Mouse (Mus musculus) myocyte (in vitro differentiated cells): ENCODE measurements at regions not wholly inside any gene's neighbourhood (a gene's known extent, or its start where the extent isn't known, plus 50 kb on each side); places are given as distances from the start of the nearest gene placed in this dataset.

Experiments
- H3K27me3 ChIP-seq: one replicate; pipeline ENCODE4 v1.6.1; 2011; ENCODE audit not compliant: control insufficient read depth, insufficient read depth, insufficient read length
- H3K36me3 ChIP-seq: one replicate; pipeline ENCODE4 v1.6.1; 2011; ENCODE audit not compliant: control insufficient read depth, insufficient read depth
- H3K4me2 ChIP-seq: one replicate; pipeline ENCODE4 v1.6.1; 2011; ENCODE audit warnings: low read depth, control low read depth
- H3K4me3 ChIP-seq: one replicate; pipeline ENCODE4 v1.5.1; 2011; ENCODE audit warnings: mild to moderate bottlenecking, control low read depth, moderate library complexity
- H3K79me2 ChIP-seq: one replicate; pipeline ENCODE4 v1.6.1; 2011; ENCODE audit not compliant: control insufficient read depth, insufficient read depth
- H3ac ChIP-seq: one replicate; pipeline ENCODE4 v1.6.1; 2011; ENCODE audit not compliant: control insufficient read depth, insufficient read length
- CEBPB ChIP-seq: IDR thresholded peaks from 2 replicates; pipeline ENCODE4 v1.6.1; 2011; ENCODE audit warnings: mild to moderate bottlenecking, moderate library complexity; ENCODE audit not compliant: poor library complexity, insufficient read depth, severe bottlenecking
- E2F4 ChIP-seq: IDR thresholded peaks from one replicate; pipeline ENCODE4 v1.6.1; 2011; ENCODE audit warnings: mild to moderate bottlenecking, control low read depth, moderate library complexity; ENCODE audit not compliant: insufficient read depth
- MAX ChIP-seq: IDR thresholded peaks from one replicate; pipeline ENCODE4 v1.6.1; 2011; ENCODE audit warnings: low read depth, mild to moderate bottlenecking, control low read depth
- MYOD1 ChIP-seq, 3 experiments: IDR thresholded peaks; one replicate each; pipeline ENCODE4 v1.6.1; 2011; ENCODE audit warnings: control low read depth in 2 of 3, low read depth in 2 of 3, mild to moderate bottlenecking in 2 of 3, moderate library complexity in 1 of 3; ENCODE audit not compliant: insufficient read length in 2 of 3, control insufficient read depth in 1 of 3
- MYOG ChIP-seq, 3 experiments: IDR thresholded peaks; one replicate each; pipeline ENCODE4 v1.6.1; 2011; ENCODE audit warnings: control low read depth in 2 of 3, low read depth in 2 of 3, mild to moderate bottlenecking in 2 of 3; ENCODE audit not compliant: insufficient read length in 2 of 3, control insufficient read depth in 1 of 3, insufficient read depth in 1 of 3
- POLR2A ChIP-seq: IDR thresholded peaks from one replicate; pipeline ENCODE4 v1.6.1; 2011; ENCODE audit warnings: low read depth, mild to moderate bottlenecking, control low read depth, moderate library complexity; ENCODE audit not compliant: insufficient read length
- POLR2AphosphoS2 ChIP-seq: IDR thresholded peaks from one replicate; pipeline ENCODE4 v1.6.1; 2011; ENCODE audit warnings: low read depth, control low read depth; ENCODE audit not compliant: insufficient read length
- REST ChIP-seq: IDR thresholded peaks from one replicate; pipeline ENCODE4 v1.6.1; 2011; ENCODE audit warnings: mild to moderate bottlenecking, control low read depth, moderate library complexity; ENCODE audit not compliant: insufficient read depth, insufficient read length
- SRF ChIP-seq: IDR thresholded peaks from one replicate; pipeline ENCODE4 v1.6.1; 2011; ENCODE audit warnings: low read depth; ENCODE audit not compliant: control insufficient read depth, insufficient read length
- TCF12 ChIP-seq: IDR thresholded peaks from one replicate; pipeline ENCODE4 v1.6.1; 2011; ENCODE audit warnings: mild to moderate bottlenecking, control low read depth; ENCODE audit not compliant: poor library complexity, insufficient read depth, severe bottlenecking
- TCF3 ChIP-seq: IDR thresholded peaks from one replicate; pipeline ENCODE4 v1.6.1; 2011; ENCODE audit warnings: low read depth, control low read depth; ENCODE audit not compliant: insufficient read length
- USF1 ChIP-seq: IDR thresholded peaks from one replicate; pipeline ENCODE4 v1.6.1; 2011; ENCODE audit warnings: low read depth, mild to moderate bottlenecking, control low read depth, moderate library complexity

- no peak overlapping the region for H3K4me2 ChIP-seq
- H3K36me3 ChIP-seq = no peaks in the 10 kb centered on the region
- TF ChIP-seq MYOG (IDR thresholded peaks at IDR 0.05; ENCODE audit: control insufficient read depth in 1 of 3, insufficient read depth in 1 of 3, insufficient read length in 2 of 3, low read depth in 2 of 3) (no peak), E2F4 (no peak), CEBPB (no peak), USF1 (no peak), REST (no peak), POLR2A (no peak), SRF (no peak), MYOD1 (IDR thresholded peaks at IDR 0.05; ENCODE audit: control insufficient read depth in 1 of 3, insufficient read length in 2 of 3, low read depth in 2 of 3) (no peak), POLR2AphosphoS2 (no peak), TCF12 (no peak)
- no peak overlapping the region for H3ac ChIP-seq
- no peaks in the 10 kb centered on the region for H3K79me2 ChIP-seq
- H3K27me3 ChIP-seq = no peaks in the 10 kb centered on the region
- no peak overlapping the region for H3K4me3 ChIP-seq
These were observed 83.0 kb downstream of the Spry2 start for GRCm38 (mm10) chr14:105813661-105814060.

DNA sequence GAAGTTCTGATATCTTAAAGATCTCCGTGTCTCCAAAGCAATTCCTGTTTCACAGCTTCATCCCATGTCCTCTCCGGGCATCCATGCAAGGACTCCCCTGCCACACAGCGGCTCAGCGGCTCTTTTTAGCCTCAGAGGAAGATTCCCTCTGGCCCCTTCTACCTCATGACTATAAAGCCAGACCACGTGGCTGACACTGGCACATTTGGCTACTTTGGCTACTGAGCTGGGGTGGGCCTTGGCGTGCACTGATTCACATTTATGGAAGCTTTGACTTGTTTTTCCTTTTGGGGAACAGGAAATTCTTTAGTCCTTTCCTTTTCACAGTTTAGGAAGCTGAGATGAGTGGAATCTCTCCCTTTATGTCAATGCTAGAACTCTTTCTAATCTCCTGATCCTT, 83.5 kb downstream of the Spry2 start:
- Histone ChIP-seq H3K36me3 (no peaks in the 10 kb centered on the region), H3K27me3 (no peaks in the 10 kb centered on the region), H3K4me2 (no peak overlapping the region), H3ac (no peak overlapping the region), H3K4me3 (no peak overlapping the region), H3K79me2 (no peaks in the 10 kb centered on the region)
- TF ChIP-seq REST (no peak), USF1 (no peak), POLR2AphosphoS2 (no peak), MAX (no peak), MYOG (IDR thresholded peaks at IDR 0.05; ENCODE audit: control insufficient read depth in 1 of 3, insufficient read depth in 1 of 3, insufficient read length in 2 of 3, low read depth in 2 of 3) (no peak), TCF12 (no peak), SRF (no peak), E2F4 (no peak), MYOD1 (IDR thresholded peaks at IDR 0.05; ENCODE audit: control insufficient read depth in 1 of 3, insufficient read length in 2 of 3, low read depth in 2 of 3) (no peak), CEBPB (no peak), POLR2A (no peak), TCF3 (no peak)

GRCm38 (mm10) chr14:105805762-105806161, 90.9 kb downstream of the Spry2 start:
- no peaks in the 10 kb centered on the region for H3K36me3 ChIP-seq

GRCm38 (mm10) chr14:105805362-105805761, 91.3 kb downstream of the Spry2 start:
- H3ac ChIP-seq = no peak overlapping the region
- TF ChIP-seq POLR2A (no peak), CEBPB (no peak), POLR2AphosphoS2 (no peak), MYOG (IDR thresholded peaks at IDR 0.05; ENCODE audit: control insufficient read depth in 1 of 3, insufficient read depth in 1 of 3, insufficient read length in 2 of 3, low read depth in 2 of 3) (no peak), TCF12 (no peak), E2F4 (no peak), MAX (no peak), REST (no peak), MYOD1 (IDR thresholded peaks at IDR 0.05; ENCODE audit: control insufficient read depth in 1 of 3, insufficient read length in 2 of 3, low read depth in 2 of 3) (no peak), SRF (no peak), TCF3 (no peak), USF1 (no peak)

More at GRCm38 (mm10) chr14:105805762-105806161, 90.9 kb downstream of the Spry2 start:
- no peaks in the 10 kb centered on the region for H3K27me3 ChIP-seq
- H3ac ChIP-seq = no peak overlapping the region
- TF ChIP-seq USF1 (peak; percentile 31), TCF3 (no peak)
- H3K4me2 ChIP-seq = peak overlapping the region; percentile 41
- H3K4me3 ChIP-seq = no peak overlapping the region
- no peaks in the 10 kb centered on the region for H3K79me2 ChIP-seq

GRCm38 (mm10) chr14:105804761-105805160, 91.9 kb downstream of the Spry2 start:
- no peaks in the 10 kb centered on the region for H3K36me3 ChIP-seq
- no peak overlapping the region for H3ac ChIP-seq
- TF ChIP-seq TCF3 = no peak
- no peaks in the 10 kb centered on the region for H3K27me3 ChIP-seq
- H3K4me2 ChIP-seq = peak overlapping the region; percentile 41
- H3K4me3 ChIP-seq = no peak overlapping the region
- no peaks in the 10 kb centered on the region for H3K79me2 ChIP-seq

More at GRCm38 (mm10) chr14:105805362-105805761, 91.3 kb downstream of the Spry2 start:
- Histone ChIP-seq H3K36me3 (no peaks in the 10 kb centered on the region), H3K79me2 (no peaks in the 10 kb centered on the region), H3K4me2 (peak overlapping the region; percentile 41), H3K4me3 (no peak overlapping the region), H3K27me3 (no peaks in the 10 kb centered on the region)
